Mouse (Mus musculus): ENCODE results near the gene Cybb. TPM values are rescaled to one million over a fixed set of nuclear protein-coding genes. Genes with fewer than 3 reads are reported as not detected.
A peak's percentile ranks its signal among the peaks of the same experiment; 100 is the strongest.
"Not testable (repeated sequence)": the region's sequence is repeated elsewhere in the genome, so short reads cannot be mapped to it uniquely, and the experiment has no call there.

Gene Cybb
- 10 to 100 TPM; 23.0 to 34.5 TPM for polyA plus RNA-seq (2017; shearing (Covaris generic))

- no peak for ATAC-seq
Observed at GRCm38 (mm10) chrX:9487671-9488070, at the start of gene Cybb. TSS of gene Cybb (minus strand) at chrX:9487771.

- no peak for ATAC-seq
Observed at GRCm38 (mm10) chrX:9536881-9537280, 49.3 kb upstream of the Cybb start.

GRCm38 (mm10) chrX:9519969-9520368 lies 32.4 kb upstream of the Cybb start:
- peak; percentile 63 for ATAC-seq

- ATAC-seq = not testable (repeated sequence)
Observed at GRCm38 (mm10) chrX:9517531-9517930, 30.0 kb upstream of the Cybb start.

GRCm38 (mm10) chrX:9475036-9475435 lies 12.5 kb downstream of the Cybb start:
- ATAC-seq = not testable (repeated sequence)

- ATAC-seq = no peak
Observed at GRCm38 (mm10) chrX:9474440-9474839, 13.1 kb downstream of the Cybb start.

- no peak for ATAC-seq
Observed at GRCm38 (mm10) chrX:9473768-9474167, 13.8 kb downstream of the Cybb start.

- peak; percentile 79 for ATAC-seq
Observed at GRCm38 (mm10) chrX:9470811-9471388, 16.7 kb downstream of the Cybb start.

GRCm38 (mm10) chrX:9469100-9469499 lies 18.5 kb downstream of the Cybb start:
- no peak for ATAC-seq

- ATAC-seq = no peak
Observed at GRCm38 (mm10) chrX:9467020-9467419, 20.6 kb downstream of the Cybb start.

GRCm38 (mm10) chrX:9465890-9466289 lies 21.7 kb downstream of the Cybb start:
- no peak for ATAC-seq

GRCm38 (mm10) chrX:9462671-9463070 lies 24.9 kb downstream of the Cybb start:
- no peak for ATAC-seq

GRCm38 (mm10) chrX:9461399-9461798 lies 26.2 kb downstream of the Cybb start:
- peak; percentile 82 for ATAC-seq

GRCm38 (mm10) chrX:9460387-9460930 lies 27.1 kb downstream of the Cybb start:
- ATAC-seq = no peak

GRCm38 (mm10) chrX:9452375-9452774 lies 35.2 kb downstream of the Cybb start:
- ATAC-seq = no peak

GRCm38 (mm10) chrX:9447284-9447683 lies 40.3 kb downstream of the Cybb start:
- ATAC-seq = no peak

GRCm38 (mm10) chrX:9441102-9441501 lies 46.5 kb downstream of the Cybb start:
- ATAC-seq = no peak

- no peak for ATAC-seq
Observed at GRCm38 (mm10) chrX:9440556-9440955, 47.0 kb downstream of the Cybb start.

GRCm38 (mm10) chrX:9439257-9439656 lies 48.3 kb downstream of the Cybb start:
- ATAC-seq = no peak

GRCm38 (mm10) chrX:9413889-9414288 lies 73.7 kb downstream of the Cybb start:
- ATAC-seq = no peak

All from activated CD4-positive, CD25-positive, alpha-beta regulatory T cell, adult 4 months (primary cell).